Mouse (Mus musculus): ENCODE measurements around the gene Ifrd1.

DNA sequence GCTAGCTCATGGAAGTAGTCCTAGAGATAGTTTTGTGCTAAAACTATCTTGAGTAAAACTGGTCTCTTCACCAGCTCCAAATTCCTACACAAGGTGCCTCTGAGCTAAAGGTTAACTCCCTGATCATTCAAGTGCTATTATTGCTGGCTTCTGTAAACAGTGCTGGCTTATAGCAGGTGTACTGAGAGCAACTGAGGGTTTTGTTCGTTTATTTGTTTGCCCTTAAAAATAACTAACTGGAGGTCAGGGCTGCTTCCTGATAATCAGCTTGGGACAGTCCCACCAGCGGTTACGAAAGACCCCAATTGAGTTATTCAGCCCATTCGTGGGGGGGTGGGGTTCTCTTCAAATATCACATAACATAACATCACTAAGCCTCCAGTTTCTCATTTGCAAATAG lies 920 bp downstream of the Ifrd1 start:
- TF ChIP-seq MYOD1 (IDR thresholded peaks at IDR 0.05; ENCODE audit: control insufficient read depth in 1 of 3, insufficient read length in 2 of 3, low read depth in 2 of 3) (no peak), TCF12 (IDR thresholded peaks at IDR 0.05; ENCODE audit: insufficient read depth, poor library complexity, severe bottlenecking) (no peak), POLR2A (IDR thresholded peaks at IDR 0.05; ENCODE audit: insufficient read length, low read depth) (no peak), E2F4 (IDR thresholded peaks at IDR 0.05; ENCODE audit: insufficient read depth) (no peak), USF1 (IDR thresholded peaks at IDR 0.05; ENCODE audit: low read depth) (no peak), MAX (IDR thresholded peaks at IDR 0.05; ENCODE audit: low read depth) (no peak), CEBPB (IDR thresholded peaks at IDR 0.05; ENCODE audit: insufficient read depth, poor library complexity, severe bottlenecking) (no peak), MYOG (IDR thresholded peaks at IDR 0.05; ENCODE audit: control insufficient read depth in 1 of 3, insufficient read depth in 1 of 3, insufficient read length in 2 of 3, low read depth in 2 of 3) (no peak), POLR2AphosphoS2 (IDR thresholded peaks at IDR 0.05; ENCODE audit: insufficient read length, low read depth) (no peak), REST (IDR thresholded peaks at IDR 0.05; ENCODE audit: insufficient read depth, insufficient read length) (no peak)
